Mouse (Mus musculus) forebrain, embryonic 12.5 days (tissue): ENCODE measurements around the gene Pdss2. TPM values are rescaled to one million over a fixed set of nuclear protein-coding genes. Genes with fewer than 3 reads are reported as not detected.

Experiments
- ATAC-seq: fragments of 200-750 bp; cut with Nextera tagmentation; 2 replicates; pipeline ENCODE4 v1.8.0; 2017; ENCODE audit warnings: moderate TSS enrichment; ENCODE audit not compliant: low FRiP score
- H3K27ac ChIP-seq: fragments of 300-500 bp; sonication (generic); 2 replicates; pipeline ENCODE4 v1.5.1; 2016; ENCODE audit warnings: mild to moderate bottlenecking
- H3K27me3 ChIP-seq: fragments of 300-500 bp; sonication (generic); 2 replicates; pipeline ENCODE4 v1.6.1; 2016; ENCODE audit warnings: mild to moderate bottlenecking
- H3K36me3 ChIP-seq: fragments of 300-500 bp; sonication (generic); replicated peaks from 2 replicates; pipeline ENCODE4 v1.6.1; 2016; ENCODE audit warnings: mild to moderate bottlenecking
- H3K4me1 ChIP-seq: fragments of 300-500 bp; sonication (generic); 2 replicates; pipeline ENCODE4 v1.6.1; 2016
- H3K4me2 ChIP-seq: fragments of 300-500 bp; sonication (generic); 2 replicates; pipeline ENCODE4 v1.6.1; 2016; ENCODE audit warnings: mild to moderate bottlenecking, moderate library complexity
- H3K4me3 ChIP-seq: fragments of 300-500 bp; sonication (generic); replicated peaks from 2 replicates; pipeline ENCODE4 v1.5.1; 2016; ENCODE audit warnings: mild to moderate bottlenecking
- H3K9ac ChIP-seq: fragments of 300-500 bp; sonication (generic); 2 replicates; pipeline ENCODE4 v1.6.1; 2016; ENCODE audit warnings: mild to moderate bottlenecking
- H3K9me3 ChIP-seq: fragments of 300-500 bp; sonication (generic); 2 replicates; pipeline ENCODE4 v1.6.1; 2016
- WGBS: fragments of 180-500 bp; shearing (Covaris S2); methylation state at CpG from one replicate; pipeline ENCODE4 v1.1.7; 2016; 5-methylcytosine and 5-hydroxymethylcytosine counted together
- polyA plus RNA-seq: library from polyadenylated mRNA; unstranded; fragments of >200 nt; fragmentation: Nextera tagmentation; extraction: Ambion mirVana; gene quantifications from 2 replicates; pipeline ENCODE4 v1.2.1, GENCODE M21; 2016

The Pdss2 gene
- polyA plus RNA-seq, 1 experiment from 2014 or later: 17.0 TPM

- H3K27me3 ChIP-seq: no peaks in the 10 kb centered on the region
- H3K27ac ChIP-seq: no peak overlapping the region
- H3K4me1 ChIP-seq: no peaks in the 10 kb centered on the region
- ATAC-seq: no peak; the same call in 1 of the 2 replicates
- WGBS: 53% methylated on average over 13 of the region's 13 CpGs
- no peak overlapping the region for H3K4me3 ChIP-seq
- no peaks in the 10 kb centered on the region for H3K36me3 ChIP-seq
- no peaks in the 10 kb centered on the region for H3K9me3 ChIP-seq
- peak overlapping the region; percentile 17; the same call in 1 of the 2 replicates for H3K4me2 ChIP-seq
- H3K9ac ChIP-seq: no peak overlapping the region
These were observed 246.4 kb downstream of the Pdss2 start for GRCm38 (mm10) chr10:43467659-43468058.

- H3K36me3 ChIP-seq: no peaks in the 10 kb centered on the region
- ATAC-seq: no peak
- 94% methylated on average over 6 of the region's 6 CpGs for WGBS
These were observed 247.0 kb downstream of the Pdss2 start for GRCm38 (mm10) chr10:43468293-43468692.

GRCm38 (mm10) chr10:43475376-43475775, 254.1 kb downstream of the Pdss2 start:
- ATAC-seq: no peak
- H3K27me3 ChIP-seq: no peaks in the 10 kb centered on the region
- H3K27ac ChIP-seq: no peak overlapping the region
- no peak overlapping the region for H3K4me3 ChIP-seq
- WGBS: 61% methylated on average over 4 of the region's 4 CpGs
- peaks cover 19% of the 10 kb centered on the region for H3K4me1 ChIP-seq
- no peaks in the 10 kb centered on the region for H3K9me3 ChIP-seq
- H3K4me2 ChIP-seq: no peak overlapping the region
- no peak overlapping the region for H3K9ac ChIP-seq
- H3K36me3 ChIP-seq: no peaks in the 10 kb centered on the region

More at GRCm38 (mm10) chr10:43468293-43468692, 247.0 kb downstream of the Pdss2 start:
- H3K27ac ChIP-seq: no peak overlapping the region
- H3K9ac ChIP-seq: no peak overlapping the region
- no peak overlapping the region for H3K4me3 ChIP-seq
- no peaks in the 10 kb centered on the region for H3K27me3 ChIP-seq
- no peaks in the 10 kb centered on the region for H3K4me1 ChIP-seq
- H3K9me3 ChIP-seq: no peaks in the 10 kb centered on the region
- no peak overlapping the region for H3K4me2 ChIP-seq

GRCm38 (mm10) chr10:43477459-43477858, 256.2 kb downstream of the Pdss2 start:
- Histone ChIP-seq H3K27me3 (no peaks in the 10 kb centered on the region), H3K4me3 (peak overlapping the region; percentile 85), H3K36me3 (no peaks in the 10 kb centered on the region), H3K4me2 (peak overlapping the region; percentile 93), H3K4me1 (peaks cover 39% of the 10 kb centered on the region), H3K9me3 (no peaks in the 10 kb centered on the region), H3K9ac (peak overlapping the region; percentile 29; the same call in 1 of the 2 replicates), H3K27ac (peak overlapping the region; percentile 98)
- no peak for ATAC-seq
- WGBS: 3% methylated on average over 9 of the region's 9 CpGs

- peaks cover 45% of the 10 kb centered on the region for H3K4me1 ChIP-seq
- H3K9ac ChIP-seq: peak overlapping the region; percentile 97
- H3K4me3 ChIP-seq: peak overlapping the region; percentile 85
- peak; percentile 58 for ATAC-seq
- no peaks in the 10 kb centered on the region for H3K9me3 ChIP-seq
- H3K27ac ChIP-seq: peak overlapping the region; percentile 98
- no peaks in the 10 kb centered on the region for H3K27me3 ChIP-seq
- under 1% methylated on average over 42 of the region's 42 CpGs for WGBS
- H3K36me3 ChIP-seq: no peaks in the 10 kb centered on the region
- H3K4me2 ChIP-seq: peak overlapping the region; percentile 93
These were observed 256.8 kb downstream of the Pdss2 start for GRCm38 (mm10) chr10:43477865-43478681.

GRCm38 (mm10) chr10:43478751-43479435, 257.6 kb downstream of the Pdss2 start, which contains the start of gene Bend3:
Gene Bend3 (plus strand): TSS chr10:43478831.
- peaks cover 52% of the 10 kb centered on the region for H3K4me1 ChIP-seq
- WGBS: under 1% methylated on average over 60 of the region's 101 CpGs

GRCm38 (mm10) chr10:43479436-43480157, 258.3 kb downstream of the Pdss2 start:
- WGBS: under 1% methylated on average over 85 of the region's 103 CpGs
- Histone ChIP-seq H3K4me1 (peaks cover 52% of the 10 kb centered on the region), H3K9ac (peak overlapping the region; percentile 97), H3K4me3 (peak overlapping the region; percentile 85), H3K27ac (peak overlapping the region; percentile 98), H3K9me3 (no peaks in the 10 kb centered on the region), H3K27me3 (no peaks in the 10 kb centered on the region), H3K4me2 (peak overlapping the region; percentile 93), H3K36me3 (no peaks in the 10 kb centered on the region)
- peak; percentile 85 for ATAC-seq

More at GRCm38 (mm10) chr10:43478751-43479435, 257.6 kb downstream of the Pdss2 start, which contains the start of gene Bend3:
- peak within 1 kb of the TSS; percentile 85 for H3K4me3 ChIP-seq
- no peaks in the 10 kb centered on the region for H3K27me3 ChIP-seq
- peak within 1 kb of the TSS; percentile 93 for H3K4me2 ChIP-seq
- H3K27ac ChIP-seq: peak within 1 kb of the TSS; percentile 98
- peak within 1 kb of the TSS; percentile 97 for H3K9ac ChIP-seq
- peak; percentile 71 for ATAC-seq
- H3K9me3 ChIP-seq: no peaks in the 10 kb centered on the region
- no peaks in the 10 kb centered on the region for H3K36me3 ChIP-seq

- H3K36me3 ChIP-seq: no peaks in the 10 kb centered on the region
- H3K4me2 ChIP-seq: peak overlapping the region; percentile 93
- H3K27me3 ChIP-seq: no peaks in the 10 kb centered on the region
- H3K27ac ChIP-seq: peak overlapping the region; percentile 98
- ATAC-seq: no peak
- H3K9me3 ChIP-seq: no peaks in the 10 kb centered on the region
- H3K4me1 ChIP-seq: peaks cover 52% of the 10 kb centered on the region
- H3K4me3 ChIP-seq: peak overlapping the region; percentile 85
- peak overlapping the region; percentile 97 for H3K9ac ChIP-seq
- WGBS: 5% methylated on average over 13 of the region's 13 CpGs
These were observed 259.1 kb downstream of the Pdss2 start for GRCm38 (mm10) chr10:43480227-43480849.

- H3K4me3 ChIP-seq: no peak overlapping the region
- H3K36me3 ChIP-seq: no peaks in the 10 kb centered on the region
- H3K27ac ChIP-seq: no peak overlapping the region
- no peak overlapping the region for H3K9ac ChIP-seq
- H3K27me3 ChIP-seq: no peaks in the 10 kb centered on the region
- no peak for ATAC-seq
- H3K4me1 ChIP-seq: peaks cover 52% of the 10 kb centered on the region
- WGBS: 35% methylated on average over 4 of the region's 4 CpGs
- H3K4me2 ChIP-seq: peak overlapping the region; percentile 93; the same call in 1 of the 2 replicates
- H3K9me3 ChIP-seq: no peaks in the 10 kb centered on the region
These were observed 259.9 kb downstream of the Pdss2 start for GRCm38 (mm10) chr10:43481179-43481578.

- H3K9ac ChIP-seq: no peak overlapping the region
- no peak overlapping the region for H3K4me3 ChIP-seq
- no peaks in the 10 kb centered on the region for H3K27me3 ChIP-seq
- no peaks in the 10 kb centered on the region for H3K9me3 ChIP-seq
- H3K4me2 ChIP-seq: no peak overlapping the region
- peaks cover 46% of the 10 kb centered on the region for H3K4me1 ChIP-seq
- no peaks in the 10 kb centered on the region; the same call in 1 of the 2 replicates for H3K36me3 ChIP-seq
- no peak overlapping the region for H3K27ac ChIP-seq
- ATAC-seq: no peak
- 82% methylated on average over 5 of the region's 5 CpGs for WGBS
These were observed 260.7 kb downstream of the Pdss2 start for GRCm38 (mm10) chr10:43482021-43482420.

- H3K4me1 ChIP-seq: peaks cover 38% of the 10 kb centered on the region
- ATAC-seq: no peak
- no peak overlapping the region for H3K9ac ChIP-seq
- H3K36me3 ChIP-seq: no peaks in the 10 kb centered on the region; the same call in 1 of the 2 replicates
- H3K4me2 ChIP-seq: no peak overlapping the region
- WGBS: 61% methylated on average over 9 of the region's 9 CpGs
- no peaks in the 10 kb centered on the region for H3K27me3 ChIP-seq
- no peak overlapping the region for H3K4me3 ChIP-seq
- no peaks in the 10 kb centered on the region for H3K9me3 ChIP-seq
- H3K27ac ChIP-seq: no peak overlapping the region
These were observed 262.2 kb downstream of the Pdss2 start for GRCm38 (mm10) chr10:43483426-43483995.
